Mouse (Mus musculus) G1E (cell line): ENCODE measurements around the gene Cyfip2.

ENCODE experiments used
- CTCF ChIP-seq: IDR thresholded peaks from 2 replicates; pipeline ENCODE4 v1.5.1; 2012; ENCODE audit warnings: low read depth, low read length, inconsistent platforms, mixed read lengths
- GATA1 ChIP-seq: IDR thresholded peaks from 2 replicates; pipeline ENCODE4 v1.6.1; 2012; ENCODE audit warnings: borderline replicate concordance, low read length, inconsistent platforms, mixed read lengths
- POLR2AphosphoS5 ChIP-seq: IDR thresholded peaks from 2 replicates; pipeline ENCODE4 v1.6.1; 2012; ENCODE audit warnings: low read depth, low read length, inconsistent platforms; ENCODE audit not compliant: insufficient replicate concordance
- TAL1 ChIP-seq: conservative IDR thresholded peaks from 2 replicates; pipeline ENCODE4 v1.6.1; 2012; ENCODE audit warnings: low read depth, low read length, inconsistent platforms, mixed read lengths

DNA sequence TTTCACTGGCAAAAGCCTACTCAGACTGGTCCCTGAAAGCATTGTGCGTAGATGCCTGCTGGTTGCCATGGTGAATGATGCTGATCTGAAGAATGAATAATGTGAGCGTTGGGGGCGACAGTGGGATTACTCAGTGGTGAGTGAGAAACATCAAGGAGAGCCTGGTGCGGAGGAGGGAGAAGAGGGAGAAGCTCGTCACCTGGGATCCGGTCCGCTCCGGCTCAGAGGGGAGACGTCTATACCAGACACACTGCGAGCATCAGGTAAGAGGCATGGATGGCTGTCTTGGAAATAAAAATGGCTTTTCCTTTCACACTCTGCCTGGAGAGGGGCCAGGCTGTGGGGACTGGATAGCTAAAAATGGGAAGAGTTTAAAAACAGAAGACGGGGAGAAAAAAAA lies 77.3 kb downstream of the Cyfip2 start, which contains the start of gene Fndc9:
- TF ChIP-seq CTCF (no peak), GATA1 (no peak), TAL1 (no peak), POLR2AphosphoS5 (no peak)
